Mouse (Mus musculus): ENCODE data around the gene Oas1a. TPM values are rescaled to one million over a fixed set of nuclear protein-coding genes. Genes with fewer than 3 reads are reported as not detected.
"Not testable (repeated sequence)": the region's sequence is repeated elsewhere in the genome, so short reads cannot be mapped to it uniquely, and the experiment has no call there.

The Oas1a gene
- polyA plus RNA-seq (2011; ENCODE audit: insufficient read length, low read depth, missing spikeins): 4.9 and 5.8 TPM in 2 replicates

DNA sequence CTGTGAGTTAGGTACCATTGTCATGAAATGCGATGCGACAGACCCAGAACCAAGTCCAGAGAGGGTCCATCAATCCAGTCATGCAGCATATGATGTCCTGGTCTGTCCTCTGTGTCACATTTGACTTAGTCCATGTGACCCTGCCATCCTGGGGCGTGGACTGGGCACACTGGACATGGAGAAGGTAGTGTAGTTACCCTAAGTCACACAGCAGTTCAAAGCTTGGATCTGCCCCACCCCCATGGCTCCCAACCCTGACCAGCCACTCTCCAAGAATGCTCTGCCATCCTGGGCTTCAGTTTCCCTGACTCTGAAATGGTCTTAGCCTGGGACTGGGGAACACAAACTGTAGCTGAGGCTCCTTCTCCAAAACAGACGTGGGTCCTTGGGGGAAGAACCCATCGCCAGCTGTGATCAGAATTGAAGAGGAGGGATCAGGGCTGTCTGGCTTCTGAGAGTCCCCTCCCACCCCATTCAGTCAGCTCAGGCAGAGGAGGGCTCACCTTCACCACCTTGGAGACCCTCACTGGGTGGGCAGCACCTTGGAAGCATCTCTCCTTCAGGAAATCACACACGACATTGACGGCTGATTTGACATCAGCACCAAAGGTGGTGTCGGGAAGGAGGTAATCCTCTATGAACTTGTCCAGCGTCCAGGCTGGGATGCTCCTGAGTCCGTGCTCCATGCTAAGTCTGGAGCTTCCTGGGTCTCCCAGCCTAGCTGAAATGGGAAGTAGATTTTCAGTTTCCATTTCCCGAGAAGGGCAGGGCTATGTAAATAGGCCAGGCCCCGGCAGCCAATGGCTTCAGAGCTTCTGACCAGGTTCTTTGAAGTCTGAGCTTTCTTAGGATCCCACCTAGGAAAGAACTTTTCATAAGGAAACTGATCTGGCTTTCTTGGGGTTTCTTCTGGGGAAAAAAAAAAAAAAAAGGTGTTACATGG, at the start of gene Oas1a:
TSS of gene Oas1a (minus strand) at position 731 of the 943 bp plus-strand sequence.
- H3K4me3 ChIP-seq (ENCODE audit: insufficient read depth, low read length): peak within 1 kb of the TSS; percentile 17; the same call in 1 of the 2 replicates
- H3K27ac ChIP-seq (ENCODE audit: insufficient read depth, low read length); H3K4me1 ChIP-seq (ENCODE audit: control insufficient read depth, insufficient read depth, low read length): not testable (repeated sequence)
- TF ChIP-seq POLR2A (IDR thresholded peaks at IDR 0.05; ENCODE audit: low read depth, low read length): 0 out of 2 replicates have a peak, but pooled peaks have one; percentile 21

DNA sequence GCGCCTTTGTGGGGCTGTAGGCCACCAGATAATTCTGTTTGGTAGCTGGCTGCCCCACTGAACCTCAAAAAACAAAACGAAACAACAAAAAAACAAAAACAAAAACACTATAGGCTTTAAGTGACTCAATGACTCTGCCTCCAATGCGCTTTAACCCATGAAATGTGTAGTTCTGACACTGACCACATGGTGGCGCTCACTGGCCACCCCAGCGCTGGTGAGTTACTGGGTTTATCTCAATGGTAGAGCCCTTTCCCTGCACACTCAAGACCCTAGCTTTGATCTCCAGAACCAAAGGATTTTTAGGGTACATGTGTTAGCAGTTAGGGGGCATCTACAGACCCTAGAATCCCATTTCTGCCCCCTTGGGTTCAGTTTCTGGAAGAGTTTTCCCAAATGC, 46.7 kb upstream of the Oas1a start:
- Histone ChIP-seq H3K4me3 (ENCODE audit: insufficient read depth, low read length) (no peak overlapping the region), H3K4me1 (ENCODE audit: control insufficient read depth, insufficient read depth, low read length) (no peaks in the 10 kb centered on the region)

DNA sequence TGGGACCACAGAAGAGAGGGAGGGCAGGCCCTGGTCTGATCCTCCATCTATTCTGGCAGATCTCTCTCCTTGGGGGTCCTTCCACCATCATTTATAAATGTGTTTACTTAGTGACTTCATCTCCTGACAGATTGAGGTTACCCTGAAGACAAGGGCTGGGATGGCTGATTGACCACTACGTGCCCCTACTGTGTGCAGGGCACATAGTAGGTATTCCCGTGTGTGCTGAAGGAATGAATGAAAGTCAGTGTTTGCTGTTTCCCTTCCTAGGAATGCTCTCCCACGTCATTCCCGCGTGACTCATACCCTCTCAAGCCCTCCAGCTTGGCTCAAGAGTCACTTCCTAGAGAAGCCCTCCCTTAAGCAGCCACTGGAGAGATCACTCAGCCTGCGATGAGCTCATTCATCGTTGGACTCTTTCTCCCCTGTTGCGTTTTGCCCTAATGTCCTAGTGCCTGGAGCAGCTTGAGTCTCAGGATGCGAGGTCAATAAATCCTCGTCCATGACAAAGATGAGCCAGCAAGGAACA, 45.0 kb upstream of the Oas1a start:
- Histone ChIP-seq H3K27ac (ENCODE audit: insufficient read depth, low read length) (no peak overlapping the region), H3K4me3 (ENCODE audit: insufficient read depth, low read length) (no peak overlapping the region), H3K4me1 (ENCODE audit: control insufficient read depth, insufficient read depth, low read length) (no peaks in the 10 kb centered on the region)
- TF ChIP-seq POLR2A (IDR thresholded peaks at IDR 0.05; ENCODE audit: low read depth, low read length): no peak
- no peak for TF ChIP-seq CTCF (IDR thresholded peaks at IDR 0.05; ENCODE audit: borderline replicate concordance, insufficient read depth, low read length)

More for the DNA sequence above, 46.7 kb upstream of the Oas1a start:
- no peak overlapping the region for H3K27ac ChIP-seq (ENCODE audit: insufficient read depth, low read length)
- TF ChIP-seq POLR2A (IDR thresholded peaks at IDR 0.05; ENCODE audit: low read depth, low read length): no peak
- TF ChIP-seq CTCF (IDR thresholded peaks at IDR 0.05; ENCODE audit: borderline replicate concordance, insufficient read depth, low read length): peak; percentile 56; the same call in 1 of the 2 replicates

DNA sequence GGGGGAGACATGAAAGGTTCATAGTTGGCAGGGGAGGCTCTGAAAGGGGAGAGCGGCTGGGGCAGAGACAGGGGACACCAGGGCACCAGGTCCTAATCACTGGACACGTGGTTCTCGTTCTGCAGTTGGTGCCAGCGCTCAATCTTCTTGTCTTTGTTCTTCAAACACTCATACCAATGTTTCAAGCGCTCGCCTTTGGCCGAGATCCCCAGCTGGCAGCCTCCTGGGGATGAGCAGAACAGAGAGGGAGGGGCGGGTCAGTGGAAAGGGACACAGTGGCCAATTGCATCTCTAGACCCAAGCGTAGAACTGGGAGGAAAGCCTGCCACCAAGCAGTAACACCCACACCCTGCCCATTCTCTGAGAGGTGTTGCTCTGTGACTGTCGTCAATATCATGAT, 34.8 kb upstream of the Oas1a start:
- TF ChIP-seq CTCF (IDR thresholded peaks at IDR 0.05; ENCODE audit: borderline replicate concordance, insufficient read depth, low read length) (no peak), POLR2A (IDR thresholded peaks at IDR 0.05; ENCODE audit: low read depth, low read length) (no peak)

DNA sequence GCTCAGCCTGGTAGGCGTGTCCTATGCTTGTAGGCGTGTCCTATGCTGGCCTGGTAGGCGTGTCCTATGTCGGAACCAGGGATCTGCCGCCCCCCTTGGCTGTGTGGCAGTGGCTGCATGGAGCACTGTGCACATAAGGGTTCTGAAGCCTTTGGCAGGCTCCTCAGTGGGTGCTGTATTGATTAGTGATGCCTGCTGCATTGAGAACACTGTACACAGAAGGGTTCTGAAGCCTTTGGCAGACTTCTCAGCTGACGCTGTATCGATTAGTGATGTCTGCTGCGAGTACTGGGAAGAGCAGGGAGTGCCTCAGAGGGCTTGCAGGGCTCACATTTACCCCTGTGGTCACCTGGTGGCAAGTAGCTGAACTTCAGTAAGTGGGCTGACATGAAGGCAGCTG, 31.3 kb upstream of the Oas1a start:
- Histone ChIP-seq H3K4me3 (ENCODE audit: insufficient read depth, low read length) (no peak overlapping the region), H3K4me1 (ENCODE audit: control insufficient read depth, insufficient read depth, low read length) (no peaks in the 10 kb centered on the region), H3K27ac (ENCODE audit: insufficient read depth, low read length) (no peak overlapping the region)
- TF ChIP-seq POLR2A (IDR thresholded peaks at IDR 0.05; ENCODE audit: low read depth, low read length): no peak
- no peak for TF ChIP-seq CTCF (IDR thresholded peaks at IDR 0.05; ENCODE audit: borderline replicate concordance, insufficient read depth, low read length)

More for the DNA sequence above, 34.8 kb upstream of the Oas1a start:
- H3K4me3 ChIP-seq (ENCODE audit: insufficient read depth, low read length): no peak overlapping the region
- no peaks in the 10 kb centered on the region for H3K4me1 ChIP-seq (ENCODE audit: control insufficient read depth, insufficient read depth, low read length)
- H3K27ac ChIP-seq (ENCODE audit: insufficient read depth, low read length): no peak overlapping the region

DNA sequence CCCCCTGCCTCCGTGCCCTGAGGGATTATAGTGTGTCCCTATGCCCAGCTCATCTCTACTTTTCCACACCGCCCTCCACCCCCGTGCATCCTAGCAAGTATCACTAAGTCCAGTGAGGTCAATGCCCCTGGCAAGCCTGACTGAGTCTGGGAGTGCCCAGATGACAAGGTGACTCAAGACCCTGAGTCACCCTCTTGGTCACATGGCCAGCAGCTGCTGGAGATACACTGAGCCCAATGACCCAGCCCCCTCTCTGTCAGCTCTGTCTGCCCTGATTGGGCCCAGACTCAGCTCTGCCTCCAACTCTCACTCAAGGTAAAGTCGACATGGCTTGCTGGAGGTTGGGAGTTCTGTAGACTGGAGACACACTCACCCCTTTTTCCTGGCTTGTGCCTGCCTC, 30.5 kb upstream of the Oas1a start:
- TF ChIP-seq CTCF (IDR thresholded peaks at IDR 0.05; ENCODE audit: borderline replicate concordance, insufficient read depth, low read length): no peak
- TF ChIP-seq POLR2A (IDR thresholded peaks at IDR 0.05; ENCODE audit: low read depth, low read length): no peak
- no peaks in the 10 kb centered on the region for H3K4me1 ChIP-seq (ENCODE audit: control insufficient read depth, insufficient read depth, low read length)
- H3K4me3 ChIP-seq (ENCODE audit: insufficient read depth, low read length): no peak overlapping the region
- H3K27ac ChIP-seq (ENCODE audit: insufficient read depth, low read length): no peak overlapping the region

DNA sequence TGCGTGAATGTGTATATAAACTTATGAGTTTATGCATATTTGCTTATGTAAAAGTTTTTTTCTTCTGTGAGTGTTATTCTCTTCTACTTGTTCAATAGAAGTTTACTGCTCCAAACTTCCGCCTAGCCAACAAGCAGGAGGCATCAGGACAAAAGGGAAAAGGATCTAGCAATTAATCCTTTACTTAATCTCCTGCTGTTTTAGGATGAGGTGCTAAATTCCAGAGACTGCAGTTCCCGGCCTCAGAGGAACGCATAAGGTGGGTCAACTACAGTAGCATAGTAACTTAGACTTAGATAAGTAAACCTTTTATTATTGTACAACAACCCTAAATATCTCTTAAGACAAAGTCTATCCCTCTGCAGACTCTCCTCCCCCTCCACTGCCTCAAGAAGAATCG, 26.6 kb upstream of the Oas1a start:
- no peak overlapping the region for H3K4me3 ChIP-seq (ENCODE audit: insufficient read depth, low read length)
- TF ChIP-seq CTCF (IDR thresholded peaks at IDR 0.05; ENCODE audit: borderline replicate concordance, insufficient read depth, low read length): no peak
- no peaks in the 10 kb centered on the region for H3K4me1 ChIP-seq (ENCODE audit: control insufficient read depth, insufficient read depth, low read length)
- no peak overlapping the region for H3K27ac ChIP-seq (ENCODE audit: insufficient read depth, low read length)

DNA sequence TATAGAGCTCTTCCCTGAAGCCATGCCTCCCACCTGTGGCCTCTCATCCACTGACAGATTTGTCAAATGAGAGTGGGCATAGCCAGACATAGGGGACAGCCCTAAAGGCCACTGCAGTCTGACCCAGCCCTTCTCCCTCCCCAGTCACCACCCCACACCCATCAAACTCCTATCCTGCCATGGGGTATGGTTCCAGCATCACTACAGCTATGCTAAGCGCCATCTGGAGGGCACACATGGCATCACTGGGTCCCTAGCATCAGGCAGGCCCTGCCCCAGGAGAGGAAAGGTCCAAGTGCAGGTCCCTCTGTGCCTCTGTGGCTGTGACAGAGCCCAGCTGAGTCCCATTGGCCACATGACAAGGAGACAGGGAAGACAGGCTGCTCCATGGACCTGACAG, 19.7 kb upstream of the Oas1a start:
- no peak overlapping the region for H3K4me3 ChIP-seq (ENCODE audit: insufficient read depth, low read length)
- TF ChIP-seq CTCF (IDR thresholded peaks at IDR 0.05; ENCODE audit: borderline replicate concordance, insufficient read depth, low read length): peak; percentile 45; the same call in 1 of the 2 replicates
- no peak for TF ChIP-seq POLR2A (IDR thresholded peaks at IDR 0.05; ENCODE audit: low read depth, low read length)
- no peaks in the 10 kb centered on the region for H3K4me1 ChIP-seq (ENCODE audit: control insufficient read depth, insufficient read depth, low read length)
- H3K27ac ChIP-seq (ENCODE audit: insufficient read depth, low read length): no peak overlapping the region

DNA sequence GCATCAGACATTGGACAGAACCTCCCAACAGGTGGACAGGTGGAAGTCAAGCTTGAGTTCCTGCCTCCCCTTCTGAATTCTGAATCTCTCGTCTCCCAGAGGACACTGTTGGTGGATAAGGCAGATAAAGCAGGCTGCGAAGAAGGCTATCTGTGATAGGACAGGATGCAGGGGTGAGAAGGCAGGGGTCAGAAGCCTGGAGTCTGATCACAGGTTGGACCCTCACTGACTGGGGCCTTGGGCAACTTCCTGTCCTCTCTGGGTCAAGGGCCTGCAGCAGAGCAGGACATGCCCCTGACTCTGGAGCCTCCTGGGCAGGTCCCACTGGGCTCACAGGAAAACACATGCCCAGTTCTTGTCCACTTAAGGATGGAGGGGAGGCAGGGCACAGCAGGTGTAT, 19.0 kb upstream of the Oas1a start:
- not testable (repeated sequence) for H3K4me1 ChIP-seq (ENCODE audit: control insufficient read depth, insufficient read depth, low read length); H3K4me3 ChIP-seq (ENCODE audit: insufficient read depth, low read length); H3K27ac ChIP-seq (ENCODE audit: insufficient read depth, low read length)

DNA sequence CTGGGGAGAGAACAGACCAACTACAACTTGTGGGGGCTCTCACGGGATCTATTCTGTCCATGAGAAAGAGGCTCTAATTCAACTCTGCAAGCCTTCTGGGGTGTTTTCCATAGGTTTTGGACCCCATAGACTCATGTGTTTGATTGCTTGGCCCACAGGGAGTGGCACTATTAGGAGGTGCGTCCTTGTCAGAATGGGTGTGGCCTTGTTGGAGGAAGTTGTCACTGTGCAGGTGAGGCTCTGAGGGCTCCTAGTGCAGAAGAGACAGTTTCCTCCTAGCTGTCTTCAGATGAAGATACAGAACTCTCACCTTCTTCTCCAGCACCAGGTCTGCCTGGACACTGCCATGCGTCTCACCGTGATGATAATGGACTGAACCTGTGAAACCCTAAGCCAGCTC, 17.2 kb upstream of the Oas1a start:
- H3K27ac ChIP-seq (ENCODE audit: insufficient read depth, low read length); H3K4me1 ChIP-seq (ENCODE audit: control insufficient read depth, insufficient read depth, low read length); H3K4me3 ChIP-seq (ENCODE audit: insufficient read depth, low read length): not testable (repeated sequence)

Data from embryonic fibroblast, embryonic 13.5 days (primary cell).